ENCODE assay signal across 8 mouse cellular contexts in genomic region chr3:32395771-32396551, GRCm38 (mm10). TPM values are rescaled to one million over a fixed set of nuclear protein-coding genes. Genes with fewer than 3 reads are reported as not detected.
DNase-seq lines count a peak whose midpoint lies in the region; ATAC-seq lines count a peak whose summit lies in the region.

No protein-coding gene starts in this region.

- ATAC-seq in heart, embryonic 12.5 days (ENCODE audit: insufficient number of reproducible peaks, low FRiP score) = no peak
- peak; percentile 1; the same call in 1 of the 2 replicates for ATAC-seq in kidney, embryonic 15.5 days (replicated peaks; ENCODE audit: low FRiP score)

- no peaks in the 10 kb centered on the region for H3K9me3 ChIP-seq in heart, embryonic 12.5 days (replicated peaks)
- no peaks in the 10 kb centered on the region for H3K9me3 ChIP-seq in kidney, embryonic 15.5 days (replicated peaks)

- H3K4me1 ChIP-seq in heart, embryonic 12.5 days (replicated peaks) = peaks cover 19% of the 10 kb centered on the region
- peaks cover 28% of the 10 kb centered on the region for H3K4me1 ChIP-seq in kidney, embryonic 15.5 days

- WGBS in heart, embryonic 12.5 days = 18% methylated on average over 23 of the region's 24 CpGs
- 19% methylated on average over 24 of the region's 24 CpGs for whole genome bisulfite sequencing in kidney, embryonic 15.5 days

- no peaks in the 10 kb centered on the region for H3K36me3 ChIP-seq in heart, embryonic 12.5 days
- no peaks in the 10 kb centered on the region for H3K36me3 ChIP-seq in kidney, embryonic 15.5 days

- H3K9ac ChIP-seq in heart, embryonic 12.5 days = peak overlapping the region; percentile 69
- peak overlapping the region; percentile 50 for H3K9ac ChIP-seq in kidney, embryonic 15.5 days

- peak overlapping the region; percentile 98 for H3K27ac ChIP-seq in heart, embryonic 12.5 days (ENCODE audit: poor library complexity, severe bottlenecking)
- peak overlapping the region; percentile 99 for H3K27ac ChIP-seq in kidney, embryonic 15.5 days

- H3K4me3 ChIP-seq in heart, embryonic 12.5 days = peak overlapping the region; percentile 92
- peak overlapping the region; percentile 91 for H3K4me3 ChIP-seq in kidney, embryonic 15.5 days (replicated peaks)

- H3K4me2 ChIP-seq in heart, embryonic 12.5 days = peak overlapping the region; percentile 79
- peak overlapping the region; percentile 75 for H3K4me2 ChIP-seq in kidney, embryonic 15.5 days

- no peaks in the 10 kb centered on the region for H3K27me3 ChIP-seq in heart, embryonic 12.5 days (replicated peaks)
- no peaks in the 10 kb centered on the region for H3K27me3 ChIP-seq in kidney, embryonic 15.5 days

- peak; percentile 56 to 88 for DNase-seq in adrenal gland, adult (ENCODE audit: inconsistent age in 2 of 2, low spot score in 1 of 2)
- no peak for DNase-seq in adrenal gland, postnatal 4 days (ENCODE audit: low spot score in 2 of 2)
- peak; percentile 52 for DNase-seq in Muller cell, postnatal 12 days (ENCODE audit: inconsistent ontology term)
- DNase-seq in embryo, embryonic 11.5 days (ENCODE audit: low read depth, low spot score) = peak; percentile 5
- DNase-seq in lung, postnatal 10 days = peak; percentile 46
- DNase-seq in right cerebral cortex, postnatal 14 days = peak; percentile 26

RNA-seq across cellular contexts. Expression of gene Pik3ca, which starts 1.5 kb away (rescaled TPM):
- total RNA-seq in adrenal gland, postnatal 4 days (2021) = 10 to 100 TPM; 49.5 to 54.0 TPM
- polyA plus RNA-seq in heart, embryonic 12.5 days (2016; fragmentation: Nextera tagmentation; extraction: Ambion mirVana) = 8.7 and 10.2 TPM in 2 replicates
- polyA plus RNA-seq in kidney, embryonic 15.5 days (2015; fragmentation: Nextera tagmentation; extraction: Ambion mirVana) = 10.3 and 10.6 TPM in 2 replicates

RNA-seq across cellular contexts. Expression of gene Zmat3, which starts 30.1 kb away (rescaled TPM):
- total RNA-seq in adrenal gland, postnatal 4 days (2021) = 10 to 100 TPM; 20.2 to 23.7 TPM
- 5.1 and 6.0 TPM in 2 replicates for polyA plus RNA-seq in heart, embryonic 12.5 days (2016; fragmentation: Nextera tagmentation; extraction: Ambion mirVana)
- 3.9 and 4.6 TPM in 2 replicates for polyA plus RNA-seq in kidney, embryonic 15.5 days (2015; fragmentation: Nextera tagmentation; extraction: Ambion mirVana)

Comparison
In these comparisons a context has a peak if more than half of its experiments do, and no peak if none do; other contexts are left out.
1. DNase-seq: peak in adrenal gland, adult (2 of 2), Muller cell, postnatal 12 days (single experiment), embryo, embryonic 11.5 days (single experiment), lung, postnatal 10 days (single experiment) and right cerebral cortex, postnatal 14 days (single experiment); none in adrenal gland, postnatal 4 days (0 of 2).